Mouse (Mus musculus): ENCODE results near the gene Hspg2. TPM values are rescaled to one million over a fixed set of nuclear protein-coding genes. Genes with fewer than 3 reads are reported as not detected.
A peak's percentile ranks its signal among the peaks of the same experiment; 100 is the strongest.

The Hspg2 gene
- total RNA-seq, 1 experiment, result 226 TPM

- H3K27ac ChIP-seq (ENCODE audit: insufficient read depth, low read depth, low read length, poor library complexity, severe bottlenecking), result peak overlapping the region; percentile 62
- in situ Hi-C loops (cut with MboI; ENCODE audit: low sequenced_read_pairs in 2 of 2, unreplicated experiment in 2 of 2), result no loop called here
- H3K9me3 ChIP-seq (ENCODE audit: control insufficient read depth, insufficient read depth, low read depth, low read length), result no peaks in the 10 kb centered on the region
- no peak for TF ChIP-seq ZC3H11A (IDR thresholded peaks at IDR 0.05; ENCODE audit: borderline replicate concordance, low read depth, low read length)
- no peak for DNase-seq (ENCODE audit: low read depth, low spot score)
- H3K9ac ChIP-seq (ENCODE audit: insufficient read depth, low read depth, low read length, poor library complexity, severe bottlenecking), result peak overlapping the region; percentile 35; the same call in 1 of the 2 replicates
- H3K4me3 ChIP-seq (ENCODE audit: insufficient read depth in 1 of 2, low read depth in 1 of 2, low read length in 2 of 2, poor library complexity in 1 of 2, severe bottlenecking in 1 of 2), result no peak overlapping the region; a peak in 1 of 4 replicates
- no peaks in the 10 kb centered on the region; the same call in 1 of the 2 replicates for H3K36me3 ChIP-seq (ENCODE audit: control insufficient read depth, insufficient read depth, low read length, poor library complexity, severe bottlenecking)
- H3K4me1 ChIP-seq (ENCODE audit: control insufficient read depth in 2 of 2, insufficient read depth in 2 of 2, low read length in 2 of 2, poor library complexity in 1 of 2), result peaks cover 12 to 53% of the 10 kb centered on the region in 2 experiments
Measured at GRCm38 (mm10) chr4:137495501-137496100, 27.0 kb downstream of the Hspg2 start.

DNA sequence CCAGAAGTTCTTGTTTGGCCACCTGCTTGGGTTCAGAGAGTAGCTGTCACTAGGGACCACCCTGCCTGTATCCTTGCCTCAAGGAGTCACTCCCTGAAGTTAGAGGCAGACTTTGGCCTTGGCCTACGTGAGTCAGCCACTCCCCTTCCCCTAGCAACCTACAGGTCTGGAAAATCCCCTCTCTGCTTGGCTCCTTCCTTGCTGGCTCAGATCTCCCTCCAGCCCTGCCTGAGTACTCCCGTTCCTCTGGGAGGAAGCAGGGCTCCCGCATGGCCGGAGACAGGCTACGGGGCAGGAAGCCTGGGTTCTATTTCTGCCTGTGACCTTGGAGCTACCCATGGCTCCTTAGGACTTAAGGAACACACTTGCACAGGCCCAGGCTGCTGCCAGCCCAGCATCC is 28.8 kb downstream of the Hspg2 start:
- in situ Hi-C loops (cut with MboI; ENCODE audit: low sequenced_read_pairs in 2 of 2, unreplicated experiment in 2 of 2), result no loop called here
- Histone ChIP-seq H3K4me3 (ENCODE audit: insufficient read depth in 1 of 2, low read depth in 1 of 2, low read length in 2 of 2, poor library complexity in 1 of 2, severe bottlenecking in 1 of 2) (no peak overlapping the region), H3K27ac (ENCODE audit: insufficient read depth, low read depth, low read length, poor library complexity, severe bottlenecking) (peak overlapping the region; percentile 32; the same call in 1 of the 2 replicates), H3K9me3 (ENCODE audit: control insufficient read depth, insufficient read depth, low read depth, low read length) (no peaks in the 10 kb centered on the region), H3K9ac (ENCODE audit: insufficient read depth, low read depth, low read length, poor library complexity, severe bottlenecking) (no peak overlapping the region), H3K36me3 (ENCODE audit: control insufficient read depth, insufficient read depth, low read length, poor library complexity, severe bottlenecking) (peaks cover 11% of the 10 kb centered on the region), H3K4me1 (ENCODE audit: control insufficient read depth in 2 of 2, insufficient read depth in 2 of 2, low read length in 2 of 2, poor library complexity in 1 of 2) (peaks cover 12 to 55% of the 10 kb centered on the region in 2 experiments)
- TF ChIP-seq ZNF384 (IDR thresholded peaks at IDR 0.05; ENCODE audit: low read depth, low read length) (no peak), CHD2 (IDR thresholded peaks at IDR 0.05; ENCODE audit: low read depth, low read length) (no peak), ZC3H11A (IDR thresholded peaks at IDR 0.05; ENCODE audit: borderline replicate concordance, low read depth, low read length) (no peak), HCFC1 (IDR thresholded peaks at IDR 0.05; ENCODE audit: borderline replicate concordance, insufficient read depth, low read length) (no peak), MAFK (IDR thresholded peaks at IDR 0.05; ENCODE audit: insufficient read depth, low read depth, low read length) (no peak)
- no peak for DNase-seq (ENCODE audit: low read depth, low spot score)

DNA sequence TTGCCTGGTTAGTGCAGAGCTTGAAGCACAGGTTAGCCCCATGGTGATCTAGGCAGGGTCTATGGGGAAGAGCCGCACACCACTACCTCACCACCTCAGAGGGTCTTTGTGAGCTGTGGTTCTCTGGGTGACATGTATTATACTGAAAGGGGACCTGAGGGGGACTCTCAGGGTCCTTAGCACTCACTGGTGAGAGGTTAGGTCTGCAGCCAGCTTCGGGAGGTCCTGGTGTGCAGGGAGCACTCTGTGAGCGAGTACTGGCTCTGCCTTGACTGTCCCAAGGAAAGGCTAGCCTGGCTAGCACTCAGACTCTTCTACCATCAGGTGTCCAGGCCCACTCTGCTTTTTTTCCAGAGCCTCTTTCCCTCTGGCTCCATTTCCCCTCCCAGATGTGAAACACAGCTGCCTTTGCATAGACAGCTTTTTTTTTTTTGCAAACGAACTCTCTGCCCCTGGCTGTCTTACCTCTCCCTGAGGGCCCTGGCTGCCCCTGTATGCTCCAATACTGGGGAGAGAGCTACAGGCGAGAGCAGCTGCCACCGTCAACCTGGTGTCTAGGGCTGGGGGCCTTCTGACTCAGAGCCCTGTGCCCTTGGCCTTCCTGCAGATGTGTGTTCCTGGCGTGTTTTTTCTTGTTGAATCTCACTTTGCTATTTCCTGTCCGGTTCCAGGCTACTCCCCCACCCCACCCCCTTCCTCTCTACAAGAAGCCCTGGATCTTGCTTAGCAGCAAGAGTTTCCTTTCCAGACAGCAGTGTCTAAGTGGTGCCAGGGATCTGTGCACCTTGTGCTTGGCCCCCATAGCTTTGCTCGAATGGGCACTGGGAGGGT is 29.5 kb downstream of the Hspg2 start:
- no peaks in the 10 kb centered on the region for H3K9me3 ChIP-seq (ENCODE audit: control insufficient read depth, insufficient read depth, low read depth, low read length)
- H3K9ac ChIP-seq (ENCODE audit: insufficient read depth, low read depth, low read length, poor library complexity, severe bottlenecking), result no peak overlapping the region
- in situ Hi-C loops (cut with MboI; ENCODE audit: low sequenced_read_pairs in 2 of 2, unreplicated experiment in 2 of 2), result no loop called here
- H3K36me3 ChIP-seq (ENCODE audit: control insufficient read depth, insufficient read depth, low read length, poor library complexity, severe bottlenecking), result peaks cover 18% of the 10 kb centered on the region
- H3K27ac ChIP-seq (ENCODE audit: insufficient read depth, low read depth, low read length, poor library complexity, severe bottlenecking), result peak overlapping the region; percentile 32; the same call in 1 of the 2 replicates
- H3K4me1 ChIP-seq (ENCODE audit: control insufficient read depth in 2 of 2, insufficient read depth in 2 of 2, low read length in 2 of 2, poor library complexity in 1 of 2), result peaks cover 12 to 54% of the 10 kb centered on the region in 2 experiments
- H3K4me3 ChIP-seq (ENCODE audit: insufficient read depth in 1 of 2, low read depth in 1 of 2, low read length in 2 of 2, poor library complexity in 1 of 2, severe bottlenecking in 1 of 2), result no peak overlapping the region
- TF ChIP-seq MAFK (IDR thresholded peaks at IDR 0.05; ENCODE audit: insufficient read depth, low read depth, low read length) (no peak), ZNF384 (IDR thresholded peaks at IDR 0.05; ENCODE audit: low read depth, low read length) (no peak), ZC3H11A (IDR thresholded peaks at IDR 0.05; ENCODE audit: borderline replicate concordance, low read depth, low read length) (no peak), CHD2 (IDR thresholded peaks at IDR 0.05; ENCODE audit: low read depth, low read length) (no peak)
- no peak for DNase-seq (ENCODE audit: low read depth, low spot score)

DNA sequence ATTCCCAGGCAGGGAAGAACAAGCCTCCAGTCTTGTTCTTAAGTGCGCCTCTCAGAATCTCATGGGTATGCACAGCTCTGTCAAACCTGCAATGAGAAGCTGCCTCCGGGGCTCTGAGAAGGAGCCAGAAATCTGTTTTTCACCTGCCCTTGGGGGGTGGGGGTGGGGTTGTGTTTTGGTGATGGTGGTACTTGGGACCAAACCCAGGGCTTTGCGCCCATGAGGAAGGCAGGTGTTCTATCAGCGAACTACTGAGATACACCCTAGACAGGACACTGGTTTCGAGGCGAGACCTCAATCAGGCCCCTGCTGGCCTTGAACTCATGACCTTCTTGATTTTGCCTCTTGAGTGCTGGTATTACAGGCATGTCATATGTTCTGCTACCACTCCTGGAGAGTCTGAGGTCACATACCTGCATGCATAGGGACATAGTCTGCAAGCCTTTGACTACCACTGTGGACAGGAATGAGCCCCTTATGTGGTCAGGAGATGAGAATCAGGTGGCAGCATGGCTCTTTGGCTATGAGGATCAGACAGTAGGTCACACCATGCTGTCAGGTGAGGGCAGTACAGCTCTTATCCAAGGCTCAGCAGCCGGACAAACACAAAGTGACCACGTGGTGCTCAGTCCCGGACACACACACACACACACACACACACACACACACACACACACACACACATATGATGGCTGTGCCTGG is 30.5 kb downstream of the Hspg2 start:
- DNase-seq (ENCODE audit: low read depth, low spot score), result no peak
- peaks cover 9 to 51% of the 10 kb centered on the region in 2 experiments for H3K4me1 ChIP-seq (ENCODE audit: control insufficient read depth in 2 of 2, insufficient read depth in 2 of 2, low read length in 2 of 2, poor library complexity in 1 of 2)
- H3K9me3 ChIP-seq (ENCODE audit: control insufficient read depth, insufficient read depth, low read depth, low read length), result no peaks in the 10 kb centered on the region
- no peak for TF ChIP-seq ZNF384 (IDR thresholded peaks at IDR 0.05; ENCODE audit: low read depth, low read length)
- TF ChIP-seq HCFC1 (IDR thresholded peaks at IDR 0.05; ENCODE audit: borderline replicate concordance, insufficient read depth, low read length), result no peak
- TF ChIP-seq CHD2 (IDR thresholded peaks at IDR 0.05; ENCODE audit: low read depth, low read length), result no peak
- TF ChIP-seq MAFK (IDR thresholded peaks at IDR 0.05; ENCODE audit: insufficient read depth, low read depth, low read length), result no peak
- TF ChIP-seq ZC3H11A (IDR thresholded peaks at IDR 0.05; ENCODE audit: borderline replicate concordance, low read depth, low read length), result no peak
- H3K9ac ChIP-seq (ENCODE audit: insufficient read depth, low read depth, low read length, poor library complexity, severe bottlenecking), result no peak overlapping the region
- peaks cover 25% of the 10 kb centered on the region for H3K36me3 ChIP-seq (ENCODE audit: control insufficient read depth, insufficient read depth, low read length, poor library complexity, severe bottlenecking)
- H3K27ac ChIP-seq (ENCODE audit: insufficient read depth, low read depth, low read length, poor library complexity, severe bottlenecking), result no peak overlapping the region
- H3K4me3 ChIP-seq (ENCODE audit: insufficient read depth in 1 of 2, low read depth in 1 of 2, low read length in 2 of 2, poor library complexity in 1 of 2, severe bottlenecking in 1 of 2), result no peak overlapping the region
- in situ Hi-C loops (cut with MboI; ENCODE audit: low sequenced_read_pairs in 2 of 2, unreplicated experiment in 2 of 2), result no loop called here

All from ES-E14 (cell line).